ENCODE assay signal across 10 mouse cellular contexts in genomic region chr12:79193441-79193840, GRCm38 (mm10). TPM values are rescaled to one million over a fixed set of nuclear protein-coding genes. Genes with fewer than 3 reads are reported as not detected.
DNase-seq lines count a peak whose midpoint lies in the region; ATAC-seq and TF ChIP-seq lines count a peak whose summit lies in the region.
"Had no signal": no experiment of that assay in that cellular context is flagged by ENCODE, and none has a peak within 500 bp of the region (broad histone marks: within the 10 kb centered on the region; RNA-seq: fewer than 3 reads in every experiment).

No protein-coding gene starts in this region.

- peak; percentile 77 for TF ChIP-seq CTCF in heart, postnatal 0 days (IDR thresholded peaks at IDR 0.05; ENCODE audit: low read depth)
- peak; percentile 24; the same call in 1 of the 2 replicates for TF ChIP-seq CTCF in testis, adult 2 months (IDR thresholded peaks at IDR 0.05; ENCODE audit: control insufficient read depth, insufficient read depth, insufficient replicate concordance, low read depth, low read length)

- H3K9ac ChIP-seq in hindbrain, embryonic 12.5 days = no peak overlapping the region
- no peak overlapping the region for H3K9ac ChIP-seq in heart, postnatal 0 days (replicated peaks; ENCODE audit: low read depth, low read length)
- H3K9ac ChIP-seq: embryonic facial prominence, embryonic 12.5 days; neural tube, embryonic 12.5 days had no signal

- H3K4me3 ChIP-seq in hindbrain, embryonic 10.5 days = no peak overlapping the region
- no peak overlapping the region for H3K4me3 ChIP-seq in hindbrain, embryonic 12.5 days
- H3K4me3 ChIP-seq in heart, postnatal 0 days (ENCODE audit: low read depth, low read length) = no peak overlapping the region
- no peak overlapping the region for H3K4me3 ChIP-seq in testis, adult 2 months (ENCODE audit: control insufficient read depth, low read depth, low read length)
- H3K4me3 ChIP-seq: embryonic facial prominence, embryonic 12.5 days; neural tube, embryonic 12.5 days had no signal

- H3K27me3 ChIP-seq in hindbrain, embryonic 10.5 days (ENCODE audit: insufficient read depth, poor library complexity, severe bottlenecking) = no peaks in the 10 kb centered on the region
- H3K27me3 ChIP-seq in hindbrain, embryonic 12.5 days = no peaks in the 10 kb centered on the region
- no peaks in the 10 kb centered on the region for H3K27me3 ChIP-seq in heart, postnatal 0 days (ENCODE audit: control insufficient read depth, insufficient read depth, low read length)
- H3K27me3 ChIP-seq in testis, adult 2 months (ENCODE audit: control insufficient read depth, insufficient read depth, low read length) = no peaks in the 10 kb centered on the region
- H3K27me3 ChIP-seq: embryonic facial prominence, embryonic 12.5 days; neural tube, embryonic 12.5 days had no signal

- no peak for ATAC-seq in hindbrain, embryonic 12.5 days (ENCODE audit: low FRiP score)
- ATAC-seq in heart, postnatal 0 days (ENCODE audit: insufficient read depth, low read depth) = 0 out of 2 replicates have a peak, but pooled peaks have one; percentile 24

- TF ChIP-seq EP300 in heart, postnatal 0 days (IDR thresholded peaks at IDR 0.05; ENCODE audit: low read depth) = no peak

- no peak overlapping the region for H3K27ac ChIP-seq in hindbrain, embryonic 10.5 days
- no peak overlapping the region for H3K27ac ChIP-seq in hindbrain, embryonic 12.5 days
- no peak overlapping the region for H3K27ac ChIP-seq in heart, postnatal 0 days (ENCODE audit: low read depth)
- no peak overlapping the region for H3K27ac ChIP-seq in testis, adult 2 months (ENCODE audit: control insufficient read depth, insufficient read depth, low read depth, low read length)
- H3K27ac ChIP-seq: embryonic facial prominence, embryonic 12.5 days; neural tube, embryonic 12.5 days had no signal

- TF ChIP-seq POLR2A in testis, adult 2 months (IDR thresholded peaks at IDR 0.05; ENCODE audit: control insufficient read depth, low read depth, low read length) = no peak

- H3K36me3 ChIP-seq in hindbrain, embryonic 10.5 days = peaks cover 1% of the 10 kb centered on the region
- peaks cover under 1% of the 10 kb centered on the region; the same call in 1 of the 2 replicates for H3K36me3 ChIP-seq in hindbrain, embryonic 12.5 days
- H3K36me3 ChIP-seq in heart, postnatal 0 days (replicated peaks; ENCODE audit: control insufficient read depth, insufficient read depth, low read length) = 0 out of 2 replicates have a peak, but pooled peaks cover under 1% of the 10 kb centered on the region
- peaks cover 2% of the 10 kb centered on the region; the same call in 1 of the 2 replicates for H3K36me3 ChIP-seq in testis, adult 2 months (ENCODE audit: control insufficient read depth, insufficient read depth, low read length)
- H3K36me3 ChIP-seq: neural tube, embryonic 12.5 days had no signal

- WGBS in hindbrain, embryonic 10.5 days = 10% methylated on average over 3 of the region's 3 CpGs
- 12% methylated on average over 3 of the region's 3 CpGs for WGBS in hindbrain, embryonic 12.5 days
- WGBS in heart, postnatal 0 days = 2% methylated on average over 3 of the region's 3 CpGs

- no peak overlapping the region for H3K4me2 ChIP-seq in hindbrain, embryonic 12.5 days (replicated peaks)
- H3K4me2 ChIP-seq in heart, postnatal 0 days (ENCODE audit: low read depth, low read length) = no peak overlapping the region
- H3K4me2 ChIP-seq: embryonic facial prominence, embryonic 12.5 days; neural tube, embryonic 12.5 days had no signal

- H3K4me1 ChIP-seq in hindbrain, embryonic 10.5 days (replicated peaks) = peaks cover 15% of the 10 kb centered on the region
- peaks cover 13% of the 10 kb centered on the region for H3K4me1 ChIP-seq in hindbrain, embryonic 12.5 days
- peaks cover 12% of the 10 kb centered on the region for H3K4me1 ChIP-seq in heart, postnatal 0 days (ENCODE audit: control insufficient read depth, insufficient read depth)
- H3K4me1 ChIP-seq in testis, adult 2 months (ENCODE audit: control insufficient read depth, insufficient read depth, low read length) = peaks cover 2% of the 10 kb centered on the region; the same call in 1 of the 2 replicates

- no peaks in the 10 kb centered on the region for H3K9me3 ChIP-seq in hindbrain, embryonic 10.5 days
- H3K9me3 ChIP-seq in hindbrain, embryonic 12.5 days (replicated peaks) = no peaks in the 10 kb centered on the region
- H3K9me3 ChIP-seq in heart, postnatal 0 days (replicated peaks; ENCODE audit: control insufficient read depth, low read length) = no peaks in the 10 kb centered on the region
- H3K9me3 ChIP-seq: embryonic facial prominence, embryonic 12.5 days; neural tube, embryonic 12.5 days had no signal

- peak; percentile 66 for DNase-seq in hindbrain, embryonic 10.5 days (ENCODE audit: low spot score)
- peak; percentile 49 for DNase-seq in Muller cell, postnatal 12 days (ENCODE audit: inconsistent ontology term)
- DNase-seq in cerebellum, postnatal 14 days = peak; percentile 81 to 84
- DNase-seq in heart, postnatal 0 days (ENCODE audit: low spot score) = peak; percentile 64
- peak; percentile 35 to 76 for DNase-seq in left cerebral cortex, adult 9 months (ENCODE audit: low spot score in 2 of 2)
- peak; percentile 79 for DNase-seq in naive thymus-derived CD4-positive, alpha-beta T cell, adult 2 months (ENCODE audit: low read depth)

RNA-seq across cellular contexts. Expression of gene Rdh11, which starts 1.3 kb away (rescaled TPM):
- polyA plus RNA-seq in hindbrain, embryonic 10.5 days (2016; fragmentation: Nextera tagmentation; extraction: Ambion mirVana) = 23.8 and 25.6 TPM in 2 replicates
- polyA plus RNA-seq in hindbrain, embryonic 12.5 days (2016; fragmentation: Nextera tagmentation; extraction: Ambion mirVana) = 28.2 and 28.9 TPM in 2 replicates
- total RNA-seq in heart, postnatal 0 days (2014; rRNA removed; ENCODE audit: low replicate concordance) = 6.8 and 24.0 TPM in 2 replicates
- polyA plus RNA-seq in heart, postnatal 0 days (2015; fragmentation: Nextera tagmentation; extraction: Ambion mirVana) = 6.2 and 6.7 TPM in 2 replicates
- polyA plus RNA-seq in testis, adult 2 months (2012; rRNA removed) = 127 and 132 TPM in 2 replicates

RNA-seq across cellular contexts. Expression of gene Rdh12, which starts 15.3 kb away (rescaled TPM):
- 1.6 TPM in 2 replicates for polyA plus RNA-seq in hindbrain, embryonic 10.5 days (2016; fragmentation: Nextera tagmentation; extraction: Ambion mirVana)
- 1.1 and 1.5 TPM in 2 replicates for polyA plus RNA-seq in hindbrain, embryonic 12.5 days (2016; fragmentation: Nextera tagmentation; extraction: Ambion mirVana)
- total RNA-seq in heart, postnatal 0 days (2014; rRNA removed; ENCODE audit: low replicate concordance) = 0.12 and 1.4 TPM in 2 replicates
- 0.34 and 0.56 TPM in 2 replicates for polyA plus RNA-seq in heart, postnatal 0 days (2015; fragmentation: Nextera tagmentation; extraction: Ambion mirVana)
- polyA plus RNA-seq in testis, adult 2 months (2012; rRNA removed) = 0.42 and 0.63 TPM in 2 replicates

RNA-seq across cellular contexts. Expression of gene Vti1b, which starts 21.0 kb away (rescaled TPM):
- 105 and 109 TPM in 2 replicates for polyA plus RNA-seq in hindbrain, embryonic 10.5 days (2016; fragmentation: Nextera tagmentation; extraction: Ambion mirVana)
- polyA plus RNA-seq in hindbrain, embryonic 12.5 days (2016; fragmentation: Nextera tagmentation; extraction: Ambion mirVana) = 126 and 131 TPM in 2 replicates
- 7.2 and 35.1 TPM in 2 replicates for total RNA-seq in heart, postnatal 0 days (2014; rRNA removed; ENCODE audit: low replicate concordance)
- polyA plus RNA-seq in heart, postnatal 0 days (2015; fragmentation: Nextera tagmentation; extraction: Ambion mirVana) = 79.8 and 88.8 TPM in 2 replicates
- 21.7 and 22.7 TPM in 2 replicates for polyA plus RNA-seq in testis, adult 2 months (2012; rRNA removed)
